Mouse (Mus musculus): Measurements from ENCODE around the gene Ndufs4.
"Not testable (repeated sequence)": the region's sequence is repeated elsewhere in the genome, so short reads cannot be mapped to it uniquely, and the experiment has no call there.

Gene Ndufs4

DNA sequence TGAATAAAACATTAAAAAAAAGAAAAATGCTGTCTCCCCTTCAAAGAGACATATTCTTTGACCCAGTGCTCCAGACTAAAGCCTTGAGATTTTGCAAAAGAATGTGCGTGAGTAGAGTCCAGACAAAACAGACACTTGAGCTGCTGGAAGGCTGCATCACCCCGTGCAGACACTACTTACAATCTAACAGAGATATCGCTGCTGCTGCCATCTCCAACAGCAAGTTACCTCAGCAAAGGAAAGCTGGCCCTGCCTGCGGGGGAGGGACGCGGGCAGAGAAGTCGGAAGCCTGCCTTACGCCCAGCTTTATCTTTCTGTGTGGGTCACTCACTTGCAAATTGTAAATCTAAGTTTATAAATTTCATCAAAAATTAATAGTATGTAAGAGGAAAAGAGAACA, 45.1 kb downstream of the Ndufs4 start:
- DNase-seq (ENCODE audit: low read depth, low spot score) = no peak

DNA sequence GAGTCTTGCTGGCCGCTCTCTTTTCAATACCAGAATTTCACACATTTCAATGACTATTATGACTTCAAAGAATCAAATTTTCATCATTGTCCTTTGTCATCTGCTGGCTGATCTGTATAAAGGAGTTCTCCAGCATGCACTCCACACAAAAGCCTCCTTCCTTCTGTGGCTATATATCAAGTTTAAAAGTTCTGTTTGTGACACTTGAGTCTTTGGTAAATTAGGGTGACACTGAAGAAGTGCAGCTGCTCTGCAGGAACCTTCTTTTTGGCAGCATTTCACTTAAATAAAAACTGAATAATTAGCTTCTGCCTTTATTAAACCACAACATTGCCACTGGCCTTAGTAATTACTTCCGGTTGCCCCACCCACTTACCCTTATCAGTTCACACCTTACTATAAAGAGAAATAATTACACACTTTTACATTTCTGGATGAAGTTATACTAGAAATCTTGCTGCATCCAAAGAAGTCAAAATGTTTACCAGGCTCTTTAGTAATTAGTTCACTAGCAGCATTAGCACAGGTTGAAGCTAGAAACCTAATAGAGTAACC, 68.1 kb downstream of the Ndufs4 start:
- no peak for DNase-seq (ENCODE audit: low read depth, low spot score)

DNA sequence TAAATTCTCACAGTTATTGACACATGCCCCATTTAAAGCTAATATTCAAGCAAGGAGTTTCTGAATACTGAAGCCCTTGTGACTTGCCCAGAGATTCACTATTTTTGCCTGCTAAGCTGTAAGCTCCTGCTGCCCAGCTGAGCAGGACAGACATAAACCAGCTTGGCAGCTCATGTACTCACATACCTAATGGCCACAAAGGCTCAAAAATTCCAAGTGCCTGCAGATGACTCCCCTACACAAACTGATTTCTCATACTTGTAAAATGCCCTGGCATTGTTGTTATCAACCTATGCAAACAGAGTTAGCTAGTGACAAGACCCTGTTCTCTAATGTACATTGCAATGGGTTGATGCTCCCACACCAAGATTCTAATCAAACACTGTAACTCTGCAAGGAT, 68.9 kb downstream of the Ndufs4 start:
- no peak for DNase-seq (ENCODE audit: low read depth, low spot score)

DNA sequence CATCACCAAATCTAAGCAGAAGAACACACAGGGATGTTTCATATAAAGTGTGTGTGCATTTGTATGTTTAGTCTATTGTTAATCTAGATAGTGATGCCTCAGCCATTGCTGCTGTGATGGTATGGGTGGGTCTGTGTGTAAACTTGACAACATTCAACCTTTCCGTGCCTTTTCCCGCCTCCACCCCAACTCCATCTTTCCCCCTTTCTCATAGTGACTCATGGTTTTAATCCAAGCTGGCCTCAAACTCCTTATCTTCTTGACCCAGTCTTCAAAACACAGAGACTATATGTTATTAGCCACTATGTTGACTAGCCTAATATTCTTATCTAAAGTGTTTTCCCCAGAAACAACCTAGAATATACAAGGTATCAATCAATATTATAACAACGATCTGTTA, 72.7 kb downstream of the Ndufs4 start:
- no peak for DNase-seq (ENCODE audit: low read depth, low spot score)

DNA sequence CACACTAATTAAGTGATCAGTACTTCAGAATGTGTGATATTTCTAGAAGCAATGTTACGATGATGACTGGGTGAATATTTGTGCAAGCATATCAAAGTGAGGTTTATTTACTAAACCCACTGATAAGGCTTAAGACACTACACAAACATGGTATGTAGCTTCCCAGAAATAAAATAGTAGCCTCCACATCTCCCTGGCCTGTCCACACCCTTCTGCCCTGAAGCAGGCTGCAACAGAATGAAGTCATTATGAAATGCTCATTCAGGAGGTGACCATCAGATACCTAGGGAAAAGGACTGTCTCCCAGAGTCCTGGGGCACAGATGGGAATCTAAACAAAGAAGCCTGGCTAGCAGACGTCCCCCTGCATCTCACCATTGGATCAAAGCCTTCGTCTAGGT, 73.1 kb downstream of the Ndufs4 start:
- DNase-seq (ENCODE audit: low read depth, low spot score) = no peak

DNA sequence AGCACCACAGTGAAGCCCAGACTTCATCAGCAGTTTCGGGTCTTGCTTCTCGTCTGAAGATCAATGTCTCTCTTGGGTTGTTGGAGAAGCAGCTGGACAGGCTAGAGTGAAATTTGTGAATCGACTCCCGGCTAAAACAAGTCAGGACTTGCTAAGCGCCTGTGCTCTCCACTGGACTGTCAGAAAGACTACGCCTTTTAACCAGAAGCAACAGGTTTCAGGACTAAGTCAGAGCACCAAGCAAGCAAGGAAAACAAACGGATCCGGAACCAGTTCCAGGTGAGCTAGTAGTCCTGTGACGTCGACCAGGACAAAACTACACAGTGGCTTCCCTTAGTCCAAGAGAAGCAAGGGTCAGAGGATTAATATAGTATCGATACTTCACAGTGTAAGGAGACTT, 77.5 kb downstream of the Ndufs4 start:
- no peak for DNase-seq (ENCODE audit: low read depth, low spot score)

DNA sequence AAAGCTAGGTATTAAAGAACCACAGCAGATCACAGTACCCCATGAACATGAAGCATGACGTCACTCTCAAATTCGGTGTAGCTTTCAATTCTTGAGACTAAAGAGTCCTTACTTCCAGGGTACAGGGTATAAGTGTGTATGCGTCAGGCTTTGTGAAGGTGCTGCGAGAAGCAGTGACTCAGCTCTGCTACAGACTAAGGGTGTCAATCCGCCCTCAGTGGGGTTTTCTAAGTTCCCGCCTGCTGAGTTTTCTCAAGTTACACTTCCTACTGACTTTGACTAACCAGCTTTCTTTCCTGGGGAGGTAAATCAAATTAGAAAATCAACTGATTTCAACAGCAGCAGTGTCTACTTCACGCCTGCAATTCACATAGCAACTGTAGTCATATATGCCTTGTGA, 83.4 kb downstream of the Ndufs4 start:
- DNase-seq (ENCODE audit: low read depth, low spot score) = no peak

DNA sequence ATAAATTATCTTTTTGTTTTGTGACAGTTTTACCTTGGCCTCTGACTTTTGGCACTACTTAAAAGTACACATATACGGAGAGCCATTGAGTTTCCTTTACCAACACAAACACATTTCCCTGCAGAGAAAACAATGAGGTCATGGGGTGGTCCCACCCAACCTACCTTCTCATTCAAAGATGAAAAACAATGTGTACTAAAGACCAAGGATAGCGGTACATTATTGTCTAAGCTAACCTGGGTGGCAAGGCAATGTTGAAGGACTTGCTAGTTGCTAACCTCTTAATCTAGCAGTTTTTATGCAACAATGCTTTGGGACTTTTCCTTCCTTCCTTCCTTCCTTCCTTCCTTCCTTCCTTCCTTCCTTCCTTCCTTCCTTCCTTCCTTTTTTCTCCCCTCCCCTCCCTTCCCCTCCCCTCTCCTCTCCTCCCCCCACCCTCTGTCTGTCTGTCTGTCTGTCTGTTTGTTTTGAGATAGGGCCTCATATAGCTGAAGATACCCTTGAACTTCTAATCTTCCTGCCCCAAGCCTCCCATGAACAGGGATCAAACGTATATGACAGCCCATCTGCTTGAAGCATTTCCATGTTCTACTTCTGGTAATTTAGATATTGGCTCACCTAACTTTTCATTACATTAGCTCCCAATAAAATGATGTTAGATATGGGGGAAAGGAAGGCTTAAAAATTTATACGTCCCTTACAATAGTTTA, 84.4 kb downstream of the Ndufs4 start:
- no peak for DNase-seq (ENCODE audit: low read depth, low spot score)

DNA sequence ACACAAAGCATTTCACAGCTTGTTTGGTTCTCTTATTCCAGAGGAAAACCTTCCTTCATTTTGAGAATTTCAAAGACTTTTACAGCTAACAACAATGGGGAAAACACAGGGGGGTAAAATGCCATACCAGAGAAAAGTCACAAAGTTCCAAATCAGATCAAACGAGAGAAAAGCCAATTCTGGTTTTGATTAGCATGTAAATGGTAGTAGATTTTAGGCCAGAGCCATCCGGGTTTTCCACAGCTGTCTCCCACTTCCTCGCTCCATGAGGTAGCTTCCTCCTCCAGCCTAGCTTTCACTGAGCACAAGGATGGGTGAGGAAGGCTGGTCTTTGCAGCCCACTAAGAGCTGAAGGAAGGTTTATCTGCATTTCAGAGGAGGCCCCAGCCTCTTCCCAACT, 90.3 kb downstream of the Ndufs4 start:
- DNase-seq (ENCODE audit: low read depth, low spot score) = no peak

DNA sequence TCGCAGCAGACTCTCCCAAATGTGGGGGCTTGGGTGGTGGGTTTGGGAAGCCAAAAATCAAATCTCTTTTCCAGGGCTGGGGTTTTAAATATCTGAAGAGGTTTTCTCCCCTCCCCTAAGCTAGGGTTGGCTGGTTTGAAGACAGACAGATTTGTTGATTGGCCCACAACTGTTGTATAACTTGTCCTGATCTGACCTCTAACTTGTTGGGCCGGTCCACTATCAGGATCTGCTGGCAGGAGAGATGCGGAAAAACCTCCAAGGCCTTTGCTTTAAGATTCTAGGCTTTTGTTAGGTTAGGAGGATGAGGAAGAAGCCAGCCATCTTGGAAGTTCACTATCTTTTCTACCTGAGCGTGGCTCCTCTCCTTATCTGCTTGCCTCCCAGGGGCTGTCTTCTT, 91.5 kb downstream of the Ndufs4 start:
- DNase-seq (ENCODE audit: low read depth, low spot score) = no peak

DNA sequence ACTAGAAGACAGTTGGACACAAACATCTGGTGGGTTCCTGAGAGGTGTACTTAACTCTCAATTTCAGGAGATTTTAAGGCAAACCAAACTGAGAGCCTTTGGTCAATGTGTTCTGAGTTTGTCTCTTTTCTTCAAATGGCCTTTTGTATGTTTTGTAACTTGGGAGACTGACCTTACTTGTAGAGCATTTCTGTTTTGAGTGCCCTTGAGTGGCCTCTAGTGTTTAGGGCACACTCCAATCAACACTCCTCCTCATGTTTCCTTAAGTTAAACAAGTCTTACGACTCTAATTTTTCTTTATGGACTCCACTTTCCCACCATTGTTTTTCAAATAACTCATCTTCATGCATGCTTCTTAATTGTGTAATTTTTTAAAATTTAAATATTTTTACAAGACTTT, 98.6 kb downstream of the Ndufs4 start:
- DNase-seq (ENCODE audit: low read depth, low spot score) = no peak

DNA sequence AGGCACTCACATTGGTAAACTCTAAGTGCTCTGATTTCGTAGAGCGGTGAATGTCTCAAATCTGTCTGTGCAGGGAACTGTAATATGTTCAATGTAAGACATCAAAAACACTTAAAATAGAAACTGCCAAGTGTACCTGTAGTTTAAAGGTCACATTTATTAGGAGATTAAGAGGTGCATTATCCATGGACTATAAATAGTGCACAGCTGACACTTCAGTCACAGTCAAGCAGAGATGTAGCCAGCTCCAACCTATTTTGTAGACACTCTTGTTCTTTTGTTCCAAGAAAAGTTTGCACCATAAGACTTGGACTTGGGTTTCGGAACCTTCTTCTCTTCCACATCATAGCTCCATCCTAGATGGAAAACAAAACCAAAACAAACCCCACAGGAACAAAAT, 99.5 kb downstream of the Ndufs4 start:
- DNase-seq (ENCODE audit: low read depth, low spot score) = no peak

DNA sequence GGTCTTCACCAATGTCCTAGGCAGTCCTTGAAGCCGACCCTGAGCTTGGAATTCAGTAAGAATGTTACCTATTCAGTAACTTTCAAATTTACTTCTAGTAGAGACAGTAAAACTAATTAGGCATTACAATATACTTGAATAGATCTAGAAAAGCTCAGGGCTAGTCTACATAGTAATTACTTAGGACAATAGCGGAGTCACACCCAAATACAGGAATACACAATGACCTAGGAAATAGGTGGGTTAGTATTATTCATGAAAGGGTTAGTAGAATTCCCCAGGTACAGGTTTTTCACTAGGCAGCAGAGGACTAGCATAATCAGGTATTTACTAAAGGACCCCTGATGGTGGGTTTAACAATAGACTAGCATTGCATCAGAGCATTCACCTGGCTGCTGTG, 109.4 kb downstream of the Ndufs4 start:
- not testable (repeated sequence) for DNase-seq (ENCODE audit: low read depth, low spot score)

DNA sequence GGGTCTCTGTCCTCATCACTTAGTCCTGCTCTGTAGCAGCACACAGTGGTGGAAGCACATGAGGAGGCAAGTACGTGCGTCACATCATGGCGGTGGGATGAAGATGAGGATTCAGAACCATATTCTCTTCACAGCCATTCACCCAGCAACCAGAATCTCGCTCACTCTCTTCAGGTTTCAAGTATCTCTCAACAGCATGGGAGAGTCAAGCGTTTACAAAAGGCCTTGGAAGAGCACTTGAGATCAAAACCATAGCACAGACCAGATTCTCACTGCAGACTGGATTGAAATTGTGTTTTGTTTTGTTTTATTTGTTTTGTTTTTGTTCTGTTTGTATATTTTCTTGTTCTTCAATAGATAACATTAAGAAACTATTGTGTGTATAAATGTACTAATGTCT, 110.8 kb downstream of the Ndufs4 start:
- DNase-seq (ENCODE audit: low read depth, low spot score) = no peak

DNA sequence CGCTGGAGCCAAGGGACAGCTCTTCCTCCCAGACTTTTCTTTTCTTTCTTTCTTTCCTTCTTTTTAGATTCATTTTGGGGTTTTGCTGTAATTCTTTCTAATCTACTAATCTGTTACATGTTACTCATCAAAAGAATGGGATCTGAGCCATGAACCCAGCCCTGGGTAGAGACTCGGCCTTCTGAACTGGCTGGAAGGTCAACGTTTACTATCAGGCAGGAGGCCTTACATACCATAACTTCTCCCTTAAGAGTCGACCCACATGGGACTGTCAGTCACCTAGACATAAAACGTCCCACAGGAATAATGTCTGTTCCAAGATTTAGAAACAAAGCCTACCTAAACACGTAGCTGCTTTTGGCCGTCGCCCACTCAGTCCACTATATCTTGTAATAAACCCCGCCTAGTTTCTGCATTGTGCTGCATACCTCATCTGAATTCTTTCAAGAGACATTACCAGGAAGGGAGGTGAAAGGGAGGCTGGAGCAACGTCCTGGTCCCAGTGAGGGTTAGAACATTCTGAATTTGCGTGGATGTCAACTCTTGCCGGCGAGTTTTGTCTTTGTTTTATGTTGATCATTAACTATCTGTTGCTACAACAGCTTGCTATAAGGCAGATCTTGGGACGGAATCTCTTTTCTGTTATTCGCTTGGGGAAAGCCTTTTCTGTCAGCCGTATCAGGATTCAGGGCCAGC, 116.5 kb downstream of the Ndufs4 start:
- DNase-seq (ENCODE audit: low read depth, low spot score) = no peak

DNA sequence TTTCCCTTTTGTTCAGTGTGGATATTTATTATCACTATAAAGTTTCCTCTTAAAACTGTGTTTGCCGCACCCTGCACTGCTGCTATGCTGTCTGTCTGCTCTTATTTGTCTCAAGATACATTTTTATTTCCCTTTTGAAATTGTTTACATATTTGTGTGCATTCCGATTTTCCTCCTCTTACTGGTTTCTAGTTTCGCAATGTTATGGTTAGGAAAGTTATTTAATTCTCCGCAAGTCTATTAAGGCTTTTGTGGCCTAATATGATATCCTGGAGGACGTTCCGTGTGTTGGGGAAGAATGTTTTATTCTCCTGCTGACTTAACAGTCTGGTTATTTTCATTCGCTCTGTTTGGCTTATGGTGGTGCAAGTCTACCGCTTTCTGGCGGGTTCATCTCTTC, 120.3 kb downstream of the Ndufs4 start:
- DNase-seq (ENCODE audit: low read depth, low spot score) = no peak

DNA sequence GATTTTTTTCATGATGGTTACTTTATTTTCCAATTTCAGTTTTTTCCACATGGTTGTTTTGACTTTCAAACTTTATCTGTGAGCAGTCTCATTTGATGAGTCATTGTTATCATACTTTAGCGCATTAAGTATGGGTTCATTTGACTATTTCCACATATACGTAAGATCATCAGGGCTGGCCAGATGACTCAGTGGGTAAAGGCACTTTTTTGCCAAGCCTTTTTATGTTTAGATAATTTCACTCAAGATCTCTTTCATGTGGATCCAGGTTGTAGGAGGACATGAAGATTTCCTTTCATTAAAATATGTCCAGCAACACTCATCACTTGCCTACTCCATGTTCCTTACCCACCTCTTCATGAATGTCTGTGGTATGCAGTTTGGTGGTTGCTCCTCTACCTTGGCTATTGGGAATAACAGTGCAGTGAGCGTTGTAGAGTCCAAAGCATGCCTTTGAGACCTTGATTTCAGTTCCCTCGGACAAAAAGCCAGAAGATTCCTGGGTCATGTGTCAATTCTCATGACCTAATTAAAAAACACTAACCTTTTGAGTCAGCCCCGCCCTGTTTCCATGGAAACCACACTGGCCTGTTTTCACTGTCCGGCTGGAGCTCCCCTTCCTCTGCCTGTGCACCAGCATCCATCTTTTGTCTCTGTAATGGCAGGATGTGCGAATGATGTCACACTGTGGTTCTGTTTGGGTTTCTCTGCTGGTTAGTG, 127.4 kb downstream of the Ndufs4 start:
- DNase-seq (ENCODE audit: low read depth, low spot score) = no peak

DNA sequence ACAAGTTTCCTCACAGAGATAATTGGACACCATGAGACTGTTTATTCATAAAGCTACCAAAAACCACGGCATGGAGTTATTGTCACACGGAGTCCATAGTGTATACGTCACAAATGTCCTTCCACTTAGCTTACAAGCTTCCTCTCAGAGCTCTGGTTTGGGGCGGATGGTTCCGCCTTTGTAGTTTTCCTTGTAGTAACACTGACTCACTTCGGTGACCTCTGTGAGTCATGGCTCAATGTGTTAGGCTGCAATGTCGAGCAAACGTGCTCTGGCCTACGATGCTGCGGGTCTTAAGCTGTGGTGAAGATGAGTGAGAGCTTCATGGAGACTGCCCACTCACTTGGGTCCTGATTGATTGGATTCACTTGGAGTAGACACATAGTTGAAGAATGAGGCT, 133.4 kb downstream of the Ndufs4 start:
- DNase-seq (ENCODE audit: low read depth, low spot score) = no peak
